Mouse (Mus musculus): Measurements from ENCODE around the gene Xkr7. TPM values are rescaled to one million over a fixed set of nuclear protein-coding genes. Genes with fewer than 3 reads are reported as not detected.

The Xkr7 gene
- total and polyA plus RNA-seq, 2 experiments from 2014 or later = 0.76 to 21.9 TPM

- H3K27ac ChIP-seq (ENCODE audit: low read depth, low read length) = no peak overlapping the region
- TF ChIP-seq CTCF (IDR thresholded peaks at IDR 0.05; ENCODE audit: low read depth) = no peak
- H3K4me1 ChIP-seq (ENCODE audit: insufficient read depth) = peaks cover 24% of the 10 kb centered on the region
- DNase-seq = peak; percentile 13
- H3K4me2 ChIP-seq (ENCODE audit: low read depth) = peak overlapping the region; percentile 85
- no peaks in the 10 kb centered on the region for H3K27me3 ChIP-seq (ENCODE audit: insufficient read depth, low read length)
- no peaks in the 10 kb centered on the region for H3K9me3 ChIP-seq (ENCODE audit: low read length)
- WGBS = 10% methylated on average over 4 of the region's 4 CpGs
- ATAC-seq = no peak
- H3K4me3 ChIP-seq (ENCODE audit: low read depth, low read length) = peak overlapping the region; percentile 72
- H3K36me3 ChIP-seq (ENCODE audit: insufficient read depth) = no peaks in the 10 kb centered on the region
- H3K9ac ChIP-seq = peak overlapping the region; percentile 78
Observed at GRCm38 (mm10) chr2:153032973-153033372, 1.3 kb downstream of the Xkr7 start.

- Histone ChIP-seq H3K4me1 (ENCODE audit: insufficient read depth) (peaks cover 27% of the 10 kb centered on the region), H3K27me3 (ENCODE audit: insufficient read depth, low read length) (no peaks in the 10 kb centered on the region), H3K9ac (peak overlapping the region; percentile 78; the same call in 1 of the 2 replicates), H3K36me3 (ENCODE audit: insufficient read depth) (no peaks in the 10 kb centered on the region), H3K27ac (ENCODE audit: low read depth, low read length) (no peak overlapping the region), H3K9me3 (ENCODE audit: low read length) (no peaks in the 10 kb centered on the region), H3K4me3 (ENCODE audit: low read depth, low read length) (peak overlapping the region; percentile 72), H3K4me2 (ENCODE audit: low read depth) (peak overlapping the region; percentile 85)
- 50% methylated on average over 5 of the region's 5 CpGs for WGBS
- TF ChIP-seq CTCF (IDR thresholded peaks at IDR 0.05; ENCODE audit: low read depth) = no peak
- no peak for ATAC-seq
- DNase-seq = peak; percentile 47
Observed at GRCm38 (mm10) chr2:153033545-153034230, 2.0 kb downstream of the Xkr7 start.

- H3K4me1 ChIP-seq (ENCODE audit: insufficient read depth) = peaks cover 27% of the 10 kb centered on the region
- TF ChIP-seq CTCF (IDR thresholded peaks at IDR 0.05; ENCODE audit: low read depth) = no peak
- no peak overlapping the region for H3K4me2 ChIP-seq (ENCODE audit: low read depth)
- 0 out of 2 replicates have a peak, but pooled peaks cover 4% of the 10 kb centered on the region for H3K36me3 ChIP-seq (ENCODE audit: insufficient read depth)
- no peak overlapping the region for H3K27ac ChIP-seq (ENCODE audit: low read depth, low read length)
- H3K9me3 ChIP-seq (ENCODE audit: low read length) = no peaks in the 10 kb centered on the region
- ATAC-seq = no peak
- no peak overlapping the region for H3K4me3 ChIP-seq (ENCODE audit: low read depth, low read length)
- H3K9ac ChIP-seq = no peak overlapping the region
- no peak for DNase-seq
- WGBS = 5% methylated on average over 2 of the region's 2 CpGs
- no peaks in the 10 kb centered on the region for H3K27me3 ChIP-seq (ENCODE audit: insufficient read depth, low read length)
Observed at GRCm38 (mm10) chr2:153036690-153037089, 5.0 kb downstream of the Xkr7 start.

GRCm38 (mm10) chr2:153043886-153044285, 12.2 kb downstream of the Xkr7 start:
- H3K27ac ChIP-seq (ENCODE audit: low read depth, low read length) = no peak overlapping the region
- no peak overlapping the region for H3K4me3 ChIP-seq (ENCODE audit: low read depth, low read length)
- ATAC-seq (peak; percentile 14; the same call in 1 of the 2 replicates), DNase-seq (peak; percentile 37)
- H3K27me3 ChIP-seq (ENCODE audit: insufficient read depth, low read length) = no peaks in the 10 kb centered on the region
- H3K4me1 ChIP-seq (ENCODE audit: insufficient read depth) = peaks cover 5% of the 10 kb centered on the region; the same call in 1 of the 2 replicates
- H3K9me3 ChIP-seq (ENCODE audit: low read length) = no peaks in the 10 kb centered on the region
- no peak overlapping the region for H3K9ac ChIP-seq
- no peak for TF ChIP-seq CTCF (IDR thresholded peaks at IDR 0.05; ENCODE audit: low read depth)
- H3K36me3 ChIP-seq (ENCODE audit: insufficient read depth) = 0 out of 2 replicates have a peak, but pooled peaks cover 4% of the 10 kb centered on the region
- 46% methylated on average over 3 of the region's 3 CpGs for WGBS
- H3K4me2 ChIP-seq (ENCODE audit: low read depth) = no peak overlapping the region

GRCm38 (mm10) chr2:153045884-153046299, 14.2 kb downstream of the Xkr7 start:
- Histone ChIP-seq H3K27ac (ENCODE audit: low read depth, low read length) (peak overlapping the region; percentile 36; the same call in 1 of the 2 replicates), H3K4me2 (ENCODE audit: low read depth) (no peak overlapping the region), H3K36me3 (ENCODE audit: insufficient read depth) (0 out of 2 replicates have a peak, but pooled peaks cover under 1% of the 10 kb centered on the region), H3K27me3 (ENCODE audit: insufficient read depth, low read length) (no peaks in the 10 kb centered on the region), H3K9me3 (ENCODE audit: low read length) (no peaks in the 10 kb centered on the region), H3K4me1 (ENCODE audit: insufficient read depth) (peaks cover 14% of the 10 kb centered on the region; the same call in 1 of the 2 replicates), H3K9ac (no peak overlapping the region), H3K4me3 (ENCODE audit: low read depth, low read length) (no peak overlapping the region)
- DNase-seq (peak; percentile 66), ATAC-seq (peak; percentile 34)
- TF ChIP-seq CTCF (IDR thresholded peaks at IDR 0.05; ENCODE audit: low read depth) = no peak
- 23% methylated on average over 8 of the region's 8 CpGs for WGBS

- H3K4me2 ChIP-seq (ENCODE audit: low read depth) = no peak overlapping the region
- peaks cover 14% of the 10 kb centered on the region; the same call in 1 of the 2 replicates for H3K4me1 ChIP-seq (ENCODE audit: insufficient read depth)
- no peaks in the 10 kb centered on the region; the same call in 1 of the 2 replicates for H3K27me3 ChIP-seq (ENCODE audit: insufficient read depth, low read length)
- no peak overlapping the region for H3K9ac ChIP-seq
- H3K27ac ChIP-seq (ENCODE audit: low read depth, low read length) = no peak overlapping the region
- 32% methylated on average over 17 of the region's 17 CpGs for WGBS
- peak; percentile 74 for TF ChIP-seq CTCF (IDR thresholded peaks at IDR 0.05; ENCODE audit: low read depth)
- ATAC-seq (peak; percentile 37), DNase-seq (peak; percentile 73)
- no peaks in the 10 kb centered on the region for H3K36me3 ChIP-seq (ENCODE audit: insufficient read depth)
- no peak overlapping the region for H3K4me3 ChIP-seq (ENCODE audit: low read depth, low read length)
- H3K9me3 ChIP-seq (ENCODE audit: low read length) = no peaks in the 10 kb centered on the region
Observed at GRCm38 (mm10) chr2:153047828-153048465, 16.3 kb downstream of the Xkr7 start.
